Mouse (Mus musculus) small intestine, adult 2 months (tissue): ENCODE measurements around the gene Atg10.

Source experiments
- CTCF ChIP-seq: fragments of 200-500 bp; IDR thresholded peaks from 2 replicates; pipeline ENCODE4 v1.5.1; 2012; ENCODE audit warnings: low read depth, mild to moderate bottlenecking, control low read depth, inconsistent platforms, low read length, moderate library complexity, mixed read lengths; ENCODE audit not compliant: insufficient replicate concordance, insufficient read length; ENCODE audit errors: extremely low read depth
- POLR2A ChIP-seq: fragments of 200-500 bp; IDR thresholded peaks from 2 replicates; pipeline ENCODE4 v1.6.1; 2012; ENCODE audit warnings: low read depth, mild to moderate bottlenecking, control low read depth, inconsistent platforms, low read length, moderate library complexity

- TF ChIP-seq POLR2A, result no peak
- no peak for TF ChIP-seq CTCF
These were observed 39.5 kb downstream of the Atg10 start for GRCm38 (mm10) chr13:91184226-91184625.
